Mouse (Mus musculus) CH12F3 (cell line): ENCODE measurements around the gene Psmd11.

ENCODE experiments used
- in situ Hi-C: fragments of 300-500 bp; cut with MboI; formaldehyde crosslinking; loops from 2 replicates; pipeline ENCODE4 v1.14.3; 2020; ENCODE audit warnings: low sequenced_read_pairs

Gene Psmd11

GRCm38 (mm10) chr11:80479425-80479824 is 51.0 kb downstream of the Psmd11 start:
- in situ Hi-C loops, result no loop called here

GRCm38 (mm10) chr11:80479906-80480866 is 51.8 kb downstream of the Psmd11 start:
- in situ Hi-C loops, result no loop called here

GRCm38 (mm10) chr11:80481409-80482050 is 53.1 kb downstream of the Psmd11 start:
- in situ Hi-C loops, result no loop called here

GRCm38 (mm10) chr11:80482347-80482746 is 53.9 kb downstream of the Psmd11 start:
- in situ Hi-C loops, result no loop called here

GRCm38 (mm10) chr11:80482921-80483320 is 54.5 kb downstream of the Psmd11 start:
- in situ Hi-C loops, result no loop called here

- in situ Hi-C loops, result no loop called here
Observed at GRCm38 (mm10) chr11:80483536-80484067, 55.2 kb downstream of the Psmd11 start.

- in situ Hi-C loops, result no loop called here
Observed at GRCm38 (mm10) chr11:80484191-80484791, 55.9 kb downstream of the Psmd11 start.

- in situ Hi-C loops, result no loop called here
Observed at GRCm38 (mm10) chr11:80485120-80485551, 56.7 kb downstream of the Psmd11 start.

- in situ Hi-C loops, result no loop called here
Observed at GRCm38 (mm10) chr11:80485622-80486206, 57.3 kb downstream of the Psmd11 start.

GRCm38 (mm10) chr11:80487904-80488587 is 59.6 kb downstream of the Psmd11 start:
- in situ Hi-C loops, result no loop called here

- in situ Hi-C loops, result no loop called here
Observed at GRCm38 (mm10) chr11:80489172-80489881, 60.9 kb downstream of the Psmd11 start.

- in situ Hi-C loops, result no loop called here
Observed at GRCm38 (mm10) chr11:80489882-80490196, 61.4 kb downstream of the Psmd11 start.

- in situ Hi-C loops, result no loop called here
Observed at GRCm38 (mm10) chr11:80490831-80491230, 62.4 kb downstream of the Psmd11 start.

GRCm38 (mm10) chr11:80493186-80493585 is 64.8 kb downstream of the Psmd11 start:
- in situ Hi-C loops, result no loop called here

- in situ Hi-C loops, result no loop called here
Observed at GRCm38 (mm10) chr11:80494852-80495251, 66.4 kb downstream of the Psmd11 start.

- in situ Hi-C loops, result no loop called here
Observed at GRCm38 (mm10) chr11:80495972-80496371, 67.6 kb downstream of the Psmd11 start.

- in situ Hi-C loops, result no loop called here
Observed at GRCm38 (mm10) chr11:80496640-80497039, 68.2 kb downstream of the Psmd11 start.

- in situ Hi-C loops, result no loop called here
Observed at GRCm38 (mm10) chr11:80497225-80497919, 69.0 kb downstream of the Psmd11 start.
